Mouse (Mus musculus) neutrophil, adult 59 days (primary cell): Measurements from ENCODE around the gene Sestd1. TPM values are rescaled to one million over a fixed set of nuclear protein-coding genes. Genes with fewer than 3 reads are reported as not detected.

Source experiments
- total RNA-seq, 2 experiments: library from RNA; stranded (reverse); gene quantifications; 1 replicate in 1 of 2; 2 replicates in 1 of 2; pipeline ENCODE4 v1.2.4; 2023

Gene Sestd1
- total RNA-seq: 10 to 100 TPM in 1 of 2 experiments, 1 to 10 TPM in 1; 8.1 to 11.2 TPM

DNA sequence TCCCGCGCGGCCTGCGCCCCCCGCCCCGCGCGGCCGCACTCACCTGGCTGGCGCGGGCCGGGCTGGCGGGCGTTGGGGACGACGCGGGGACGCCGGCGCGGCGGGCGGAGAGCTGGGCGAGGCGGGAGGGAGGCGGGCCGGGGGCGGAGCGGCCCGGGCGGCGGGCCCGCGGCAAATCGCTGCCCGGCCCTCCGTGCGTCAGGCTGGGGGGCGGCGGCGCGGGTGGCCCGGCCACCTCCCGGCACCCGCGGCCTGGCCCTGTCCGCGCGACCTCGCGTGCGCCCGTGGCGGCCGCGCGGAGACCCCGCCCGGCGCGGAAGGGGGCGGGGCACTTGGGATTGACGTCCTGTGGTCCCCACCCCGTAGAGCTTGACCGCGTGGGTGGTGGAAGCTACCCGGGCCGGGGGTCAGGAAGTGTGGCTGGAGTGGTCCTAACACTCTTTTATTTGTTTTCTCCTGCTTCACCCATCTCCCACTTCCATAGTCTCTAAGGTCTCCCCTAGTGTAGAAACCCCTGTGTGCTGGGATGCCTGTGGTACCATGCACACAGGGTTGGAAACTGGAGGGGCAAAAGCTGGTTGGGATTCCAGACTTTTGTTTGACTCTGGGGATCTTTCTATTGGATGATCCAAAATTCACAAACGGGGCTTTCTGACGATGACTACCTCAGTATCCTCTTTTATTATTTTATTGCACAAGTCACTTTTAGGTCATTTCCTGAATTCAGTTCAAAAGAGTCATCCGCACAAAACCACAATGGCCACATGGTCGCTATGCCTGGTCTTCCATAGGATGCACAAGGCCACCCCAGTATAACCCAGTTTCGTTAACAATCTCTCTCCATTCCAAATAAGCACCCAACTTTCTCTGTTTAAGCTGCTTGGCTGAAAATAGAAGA is at the start of gene Sestd1:
TSS of gene Sestd1 (minus strand) at position 81 of the 898 bp plus-strand sequence.

DNA sequence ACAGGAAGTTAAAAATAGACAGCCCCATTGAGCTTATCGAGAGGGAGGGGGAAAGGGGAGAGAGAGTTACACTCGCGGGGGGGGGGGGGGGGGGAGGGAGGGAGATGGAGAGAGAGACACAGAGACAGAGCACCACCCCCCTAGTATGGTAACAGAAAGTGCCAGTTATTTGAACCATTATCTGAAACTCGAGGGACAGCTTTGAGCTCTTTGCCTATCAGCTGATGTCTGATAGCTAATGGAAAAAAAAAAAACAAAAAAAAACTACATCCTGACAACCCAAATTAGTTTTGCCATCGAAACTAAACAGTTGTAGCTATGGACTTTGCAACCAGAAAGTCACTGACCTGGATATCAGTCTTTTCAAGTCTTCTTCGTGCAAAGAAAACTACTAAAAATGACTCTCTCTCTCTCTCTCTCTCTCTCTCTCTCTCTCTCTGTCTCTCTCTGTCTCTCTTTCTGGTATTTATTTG is 109.7 kb downstream of the Sestd1 start, which contains the start of gene Ccdc141:
TSS of gene Ccdc141 (minus strand) at position 4 of the 473 bp plus-strand sequence.

Other genes with a start within 250 kb of the Sestd1 start
- gene Ccdc141, start 110.0 kb downstream of the Sestd1 start, total RNA-seq: under 1 TPM; 0.51 to 0.73 TPM